Mouse (Mus musculus) cerebellum, postnatal 4 days (tissue): ENCODE data around the gene Pvrig.
"Not testable (repeated sequence)": the region's sequence is repeated elsewhere in the genome, so short reads cannot be mapped to it uniquely, and the experiment has no call there.

Experiments used
- DNase-seq, 2 experiments: peaks; one replicate each; pipeline ENCODE4 v3.0.0; 2022; ENCODE audit warnings: low spot score in 2 of 2, mixed read lengths in 1 of 2

The Pvrig gene

GRCm38 (mm10) chr5:138341661-138342060, at the start of gene Pvrig:
Gene Pvrig, plus strand, starts transcription at chr5:138341961.
- DNase-seq: no peak

- DNase-seq: no peak
Measured at GRCm38 (mm10) chr5:138294158-138294557, 47.6 kb upstream of the Pvrig start.

- DNase-seq: no peak
Measured at GRCm38 (mm10) chr5:138299613-138300012, 42.1 kb upstream of the Pvrig start.

- no peak for DNase-seq
Measured at GRCm38 (mm10) chr5:138312795-138313194, 29.0 kb upstream of the Pvrig start.

- no peak for DNase-seq
Measured at GRCm38 (mm10) chr5:138343216-138343615, 1.5 kb downstream of the Pvrig start.

- DNase-seq: not testable (repeated sequence)
Measured at GRCm38 (mm10) chr5:138363208-138363607, 21.4 kb downstream of the Pvrig start.

- not testable (repeated sequence) for DNase-seq
Measured at GRCm38 (mm10) chr5:138365347-138365746, 23.6 kb downstream of the Pvrig start.
